Mouse (Mus musculus) gastrocnemius, postnatal 14 days (tissue): ENCODE results near the gene Tlr5. TPM values are rescaled to one million over a fixed set of nuclear protein-coding genes. Genes with fewer than 3 reads are reported as not detected.
A peak's percentile ranks its signal among the peaks of the same experiment; 100 is the strongest.

ENCODE experiments used
- DNase-seq: peaks from one replicate; pipeline ENCODE4 v3.0.0; 2021; ENCODE audit warnings: mixed read lengths
- intact Hi-C: fragments of 180-260 bp; cut with DNase I; formaldehyde crosslinking; loops from one replicate; pipeline ENCODE4 v1.15.1; 2025; ENCODE audit warnings: low total_unique reads
- total RNA-seq, 2 experiments: library from RNA; stranded (reverse); gene quantifications; 2 replicates each; pipeline ENCODE4 v1.2.3; 2021

The Tlr5 gene
- total RNA-seq, 2 experiments from 2014 or later: 2.0 to 2.1 TPM

DNA sequence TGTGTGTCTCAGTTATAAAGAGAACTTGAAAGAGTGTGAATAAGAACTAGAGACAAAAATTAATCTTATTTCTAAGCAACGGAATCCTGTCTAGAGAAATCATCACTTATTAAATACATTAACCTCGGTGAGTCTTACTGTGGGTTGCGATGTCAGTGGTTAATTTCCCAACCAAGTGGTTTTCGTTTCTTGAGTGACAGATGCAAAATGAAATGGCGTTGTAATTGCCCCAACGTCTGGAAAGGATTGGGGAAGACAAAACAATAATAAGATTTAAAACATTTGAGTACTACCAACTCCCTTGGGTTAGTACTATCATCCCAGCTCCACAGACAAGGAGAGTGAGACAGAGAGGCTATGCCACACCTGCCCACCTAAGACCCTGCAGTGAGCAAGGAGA is 9.0 kb upstream of the Tlr5 start:
- no peak for DNase-seq
- intact Hi-C loops: loop anchor here (10.0 kb wide), 1 partner anchor 391 kb away; no protein-coding TSS in a partner anchor

DNA sequence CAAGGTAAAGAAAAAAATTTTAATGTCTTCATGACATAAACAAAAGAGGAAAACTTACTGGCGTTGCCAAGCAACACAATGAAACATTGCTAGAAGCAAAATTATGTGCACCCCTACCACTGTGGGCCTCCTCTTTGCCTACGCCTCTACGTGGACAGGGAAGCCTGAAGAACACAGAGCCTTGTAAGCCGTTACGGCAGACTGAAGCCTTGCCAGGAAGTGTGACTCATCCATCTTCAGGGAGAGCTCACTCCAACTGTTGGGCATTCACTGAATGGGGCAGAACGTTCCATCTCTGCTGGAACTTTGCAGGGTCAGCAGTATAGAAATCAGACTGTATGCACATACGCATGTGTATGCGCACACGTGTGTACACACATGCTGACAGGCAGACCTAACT is 3.3 kb upstream of the Tlr5 start:
- DNase-seq: peak; percentile 69
- intact Hi-C loops: no loop called here

DNA sequence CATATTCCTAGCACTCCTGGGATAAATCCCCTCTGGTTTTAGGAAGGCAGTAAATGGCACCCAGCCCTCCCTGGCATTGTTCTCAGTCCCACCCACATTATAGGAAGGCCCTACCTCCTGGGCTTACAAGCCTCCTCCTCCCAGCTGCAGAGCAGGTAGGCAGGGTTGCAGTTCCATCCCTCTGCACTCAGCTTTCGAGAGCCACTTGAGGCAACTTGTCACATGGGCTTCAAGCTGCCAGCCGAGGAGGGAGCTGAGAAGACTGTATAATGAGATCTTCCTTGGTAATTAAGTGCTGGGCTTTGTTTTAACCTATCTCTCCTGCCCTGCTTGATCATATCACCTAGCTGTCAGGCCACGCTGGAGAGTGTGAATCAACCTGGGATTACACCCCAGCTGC is 1.4 kb upstream of the Tlr5 start:
- intact Hi-C loops: no loop called here
- DNase-seq: no peak

DNA sequence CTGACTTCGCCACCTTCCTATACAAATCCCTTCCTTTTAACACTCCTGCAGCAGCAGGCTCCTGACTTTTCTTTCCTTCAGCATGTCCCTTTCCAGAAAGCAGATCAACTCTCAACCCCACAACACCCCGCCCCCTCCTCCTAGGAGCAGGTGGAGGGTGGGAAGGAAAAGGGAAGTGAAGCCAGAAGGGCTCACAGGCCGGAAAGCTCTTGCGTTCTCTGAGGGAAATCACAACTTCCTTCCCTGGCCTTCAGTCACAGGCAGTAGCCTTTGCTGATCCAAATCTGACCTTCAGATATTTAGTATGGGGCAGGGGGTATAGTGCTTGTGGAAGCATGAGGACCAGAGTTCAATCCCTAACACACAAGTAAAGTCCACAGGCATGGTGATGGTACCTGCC is 921 bp upstream of the Tlr5 start:
- intact Hi-C loops: no loop called here
- DNase-seq: no peak

DNA sequence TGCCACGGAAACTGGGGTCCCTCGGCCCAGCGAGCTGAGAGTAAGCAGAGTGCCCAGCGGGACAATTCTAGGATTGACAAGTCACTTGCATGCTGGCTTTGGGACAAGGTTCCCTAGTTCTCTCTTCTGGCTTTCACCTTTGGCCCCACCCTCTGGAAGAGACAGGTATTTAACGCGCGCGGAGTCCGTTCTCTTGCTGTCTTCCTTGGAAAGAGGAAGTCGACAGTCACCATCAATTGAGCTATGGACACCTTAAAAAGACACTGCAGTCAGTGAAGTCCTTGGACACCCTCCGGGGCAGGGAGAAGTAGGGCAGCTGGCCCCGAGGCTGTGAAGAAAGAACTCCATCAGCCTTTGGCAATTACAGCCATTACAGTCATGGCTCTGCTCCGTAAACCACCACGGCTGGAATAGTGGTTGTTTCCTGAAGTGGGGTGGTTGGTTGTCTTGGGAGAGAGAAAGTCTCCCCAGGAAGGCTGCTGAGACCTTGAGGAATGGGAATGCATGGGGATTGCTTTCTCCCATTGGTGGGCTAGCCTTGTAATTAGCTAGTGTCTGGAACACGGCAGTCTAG is 546 bp downstream of the Tlr5 start:
- no peak for DNase-seq
- intact Hi-C loops: no loop called here

DNA sequence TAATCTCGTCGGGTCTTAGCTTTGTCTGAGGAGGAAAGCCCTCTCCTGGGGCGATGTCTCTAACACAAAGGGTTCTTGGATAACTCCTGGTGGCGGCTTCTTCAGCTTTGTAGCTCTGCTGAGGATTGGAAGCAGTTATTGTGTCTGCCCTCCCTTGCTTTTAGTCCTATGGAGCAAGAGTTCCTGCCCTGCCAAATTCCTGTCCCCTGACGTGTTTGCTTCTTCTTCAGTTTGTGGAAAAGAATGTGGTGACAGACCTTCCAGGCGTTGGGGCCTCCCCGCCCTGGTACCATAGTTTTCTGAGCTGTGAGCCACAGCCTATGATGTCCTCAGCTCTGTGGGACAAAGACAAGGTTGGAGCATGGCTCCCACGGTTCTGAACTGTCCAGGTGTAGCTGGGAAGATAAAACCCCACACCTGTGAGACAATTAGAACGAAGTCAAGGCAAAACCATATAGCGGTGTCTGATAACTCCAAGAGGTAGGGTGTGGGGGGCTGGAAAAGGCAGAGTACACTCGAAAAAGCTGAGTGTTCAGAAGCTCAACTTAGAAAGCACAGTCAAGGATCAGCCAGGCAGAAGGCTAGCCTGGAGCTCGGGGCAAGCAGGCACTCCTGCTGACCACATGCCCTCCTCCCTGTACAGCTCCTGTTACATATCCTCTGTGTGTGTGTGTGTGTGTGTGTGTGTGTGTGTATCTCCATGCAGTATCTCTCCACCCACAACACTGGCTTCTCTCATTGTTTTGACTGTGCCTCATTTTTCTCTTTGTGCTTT is 1.8 kb downstream of the Tlr5 start:
- no peak for DNase-seq
- intact Hi-C loops: no loop called here

DNA sequence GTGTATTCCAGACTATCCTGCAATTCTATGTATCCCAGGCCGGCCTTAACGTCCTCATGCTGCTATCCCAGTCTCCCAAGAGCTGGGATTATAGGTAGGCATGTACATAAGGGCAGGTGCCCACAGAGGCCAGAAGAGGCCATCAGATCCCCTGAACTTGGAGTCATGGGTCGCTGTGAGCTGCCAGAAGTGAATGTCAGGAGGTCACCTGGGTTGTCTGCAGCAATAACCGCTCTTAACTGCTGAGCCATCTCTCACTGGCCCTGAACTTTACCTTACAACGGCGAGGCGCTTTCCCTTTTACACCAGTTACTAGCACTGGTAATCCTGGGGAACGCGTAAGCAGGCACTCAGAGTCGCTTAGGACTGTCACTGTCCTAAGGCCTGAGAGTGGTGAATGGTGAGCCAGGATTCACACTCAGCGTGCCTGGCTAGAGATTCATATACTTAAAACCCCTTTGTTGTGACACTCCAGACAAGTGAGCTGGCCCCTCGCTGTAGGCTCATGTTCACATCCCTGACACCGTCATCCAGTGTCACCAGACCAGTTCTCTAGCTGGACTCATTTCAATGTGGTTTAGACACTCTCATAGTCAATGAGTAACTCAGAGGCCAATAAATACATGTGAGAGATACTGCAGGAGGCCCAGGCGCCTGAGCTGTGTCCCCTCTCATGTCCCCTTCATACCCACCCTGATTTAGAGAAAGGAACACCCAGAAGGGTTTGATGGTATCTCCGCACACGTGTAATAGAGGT is 2.6 kb downstream of the Tlr5 start:
- intact Hi-C loops: no loop called here
- no peak for DNase-seq

DNA sequence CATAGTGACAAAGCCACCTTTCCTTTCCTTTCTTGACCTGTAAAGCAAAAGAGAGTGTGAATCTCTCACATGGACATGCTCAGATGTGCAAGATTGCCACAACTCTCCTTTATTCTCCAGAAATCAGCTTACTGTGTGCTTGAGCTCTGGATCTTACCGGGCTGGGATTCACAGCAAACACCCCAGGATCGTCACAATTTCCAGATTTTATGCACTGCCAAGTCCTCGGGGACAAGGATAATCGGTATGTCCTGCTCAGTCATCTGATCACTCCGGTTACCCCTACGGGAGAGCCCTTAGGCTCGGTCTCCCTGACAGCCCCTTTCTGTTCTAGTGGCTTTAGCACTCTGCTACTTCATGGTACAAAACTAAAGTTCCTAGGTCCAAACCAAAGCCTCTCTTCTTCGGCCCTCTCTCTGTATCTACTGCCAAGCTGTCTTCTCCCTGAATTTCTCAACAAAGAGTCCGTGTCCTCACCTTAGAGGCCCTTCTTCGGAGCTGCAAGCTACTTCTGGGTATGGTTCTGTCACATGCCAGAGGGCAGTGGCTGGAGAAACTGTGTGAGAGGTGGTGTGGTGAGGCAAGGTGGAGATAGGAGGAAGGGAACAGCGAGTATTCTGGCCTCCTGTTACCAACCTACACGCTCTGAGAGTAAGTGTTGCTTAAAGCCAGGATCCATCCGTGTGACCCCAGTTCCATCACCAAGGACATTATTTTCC is 3.4 kb downstream of the Tlr5 start:
- intact Hi-C loops: no loop called here
- DNase-seq: no peak

DNA sequence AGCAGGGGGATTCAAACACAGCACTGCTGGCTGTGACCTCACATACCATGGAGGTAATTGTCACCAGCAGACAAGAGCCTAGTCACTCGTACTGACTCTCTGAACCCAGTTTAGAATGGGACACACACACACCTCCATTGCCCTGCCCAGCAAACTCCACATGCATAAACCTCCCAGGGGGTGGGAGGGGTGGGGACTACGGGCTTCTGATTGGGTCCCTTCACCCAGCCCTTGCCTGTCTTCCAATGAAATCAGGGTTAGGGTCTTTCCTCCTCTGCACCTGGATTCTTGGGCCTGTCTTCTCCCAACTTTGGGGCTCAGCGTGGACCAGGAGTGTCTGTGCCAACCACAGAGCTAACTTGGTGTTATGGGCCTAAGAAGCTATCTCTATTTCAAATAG is 4.2 kb downstream of the Tlr5 start:
- DNase-seq: no peak
- intact Hi-C loops: no loop called here

DNA sequence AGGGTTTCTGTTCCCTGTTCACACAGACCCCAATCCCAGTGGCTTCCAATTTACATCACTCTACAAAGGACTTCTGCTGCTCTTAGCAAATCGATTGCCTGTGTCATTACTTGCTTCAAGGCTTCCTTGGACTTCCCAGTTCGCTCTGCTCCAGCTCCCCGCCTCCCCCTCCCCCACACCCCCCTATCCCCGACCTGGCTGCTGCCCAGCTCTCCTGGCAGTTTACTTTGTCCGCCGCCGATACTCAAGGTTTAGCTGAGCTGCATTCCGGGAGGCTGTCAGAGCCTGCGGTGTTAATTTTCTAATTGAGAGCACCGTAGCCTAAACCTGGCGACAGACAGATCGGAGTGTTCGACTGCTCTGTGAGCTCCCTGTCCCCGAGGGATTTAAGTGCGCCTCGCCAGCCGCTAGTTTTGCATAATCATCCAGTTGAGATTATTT is 4.7 kb downstream of the Tlr5 start:
- DNase-seq: peak; percentile 36
- intact Hi-C loops: no loop called here

DNA sequence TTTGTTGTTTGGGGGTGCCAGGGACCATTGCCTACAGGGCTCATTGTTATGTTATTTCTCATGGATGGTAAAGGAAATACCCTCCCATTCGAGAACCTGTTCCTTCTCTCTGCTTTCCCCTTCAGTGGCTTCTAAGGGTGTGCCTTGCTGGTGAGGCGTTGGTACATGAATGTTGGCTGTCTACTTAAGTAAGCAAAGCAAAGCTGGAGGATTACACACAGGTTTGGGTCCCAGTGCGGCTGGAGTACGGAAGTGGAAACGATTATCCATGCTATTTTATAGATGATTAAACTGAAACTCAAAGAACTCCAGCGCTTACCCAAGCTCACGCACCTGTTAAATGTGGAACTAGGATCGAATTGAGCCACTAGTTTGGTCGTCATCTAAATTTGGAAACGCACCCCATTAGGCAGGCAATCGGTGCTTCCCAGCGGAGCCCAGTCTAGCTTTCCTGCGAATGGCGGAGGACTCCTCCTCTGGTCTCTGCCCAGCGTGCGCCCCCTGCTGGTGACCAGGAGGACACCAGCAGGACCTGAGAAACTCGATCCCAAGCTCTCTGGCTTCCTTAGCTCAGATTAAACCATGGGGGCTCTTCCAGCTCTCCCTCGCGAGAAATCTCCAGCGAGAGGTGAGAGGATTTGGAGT is 5.3 kb downstream of the Tlr5 start:
- DNase-seq: peak; percentile 89

DNA sequence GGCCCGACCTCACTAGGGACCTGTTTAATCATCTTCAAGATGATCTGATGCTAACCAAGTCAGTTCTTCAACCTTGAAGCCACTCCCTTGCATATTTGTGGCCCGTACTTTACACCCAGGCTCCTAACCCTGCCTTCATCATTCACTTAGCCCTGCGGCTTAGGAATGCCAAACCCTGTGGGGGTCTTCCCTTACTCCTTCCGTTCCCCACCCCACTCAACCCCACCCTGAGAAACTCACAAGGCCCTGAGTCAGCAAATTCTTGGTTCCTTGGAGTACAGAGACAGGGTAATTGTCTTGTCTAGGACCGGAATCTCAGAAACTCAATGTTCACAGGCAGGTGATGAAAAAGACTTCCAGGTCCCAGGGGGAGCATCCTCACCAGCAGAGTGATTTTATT is 6.5 kb downstream of the Tlr5 start:
- intact Hi-C loops: no loop called here
- no peak for DNase-seq

More for the DNA sequence above, 5.3 kb downstream of the Tlr5 start:
- intact Hi-C loops: no loop called here

DNA sequence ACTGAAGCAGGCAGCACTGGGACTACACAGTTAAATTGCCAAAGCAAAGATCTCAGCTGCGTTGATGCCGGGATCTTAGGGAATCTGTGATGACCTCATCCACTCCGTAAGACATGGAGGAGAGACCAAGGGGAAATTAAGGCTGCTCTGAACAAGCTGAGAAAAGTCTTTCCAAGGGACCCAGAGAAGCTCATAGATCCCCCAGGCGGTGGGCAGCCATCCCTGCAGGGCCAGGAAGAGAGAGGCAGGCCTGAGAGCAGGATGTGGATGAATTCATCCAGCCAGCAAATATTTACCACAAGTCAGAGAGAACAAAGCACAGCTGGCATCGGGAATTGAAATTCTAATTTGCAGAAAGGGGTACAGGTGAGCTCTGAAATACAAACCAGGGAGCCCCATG is 8.7 kb downstream of the Tlr5 start:
- intact Hi-C loops: no loop called here
- DNase-seq: no peak

DNA sequence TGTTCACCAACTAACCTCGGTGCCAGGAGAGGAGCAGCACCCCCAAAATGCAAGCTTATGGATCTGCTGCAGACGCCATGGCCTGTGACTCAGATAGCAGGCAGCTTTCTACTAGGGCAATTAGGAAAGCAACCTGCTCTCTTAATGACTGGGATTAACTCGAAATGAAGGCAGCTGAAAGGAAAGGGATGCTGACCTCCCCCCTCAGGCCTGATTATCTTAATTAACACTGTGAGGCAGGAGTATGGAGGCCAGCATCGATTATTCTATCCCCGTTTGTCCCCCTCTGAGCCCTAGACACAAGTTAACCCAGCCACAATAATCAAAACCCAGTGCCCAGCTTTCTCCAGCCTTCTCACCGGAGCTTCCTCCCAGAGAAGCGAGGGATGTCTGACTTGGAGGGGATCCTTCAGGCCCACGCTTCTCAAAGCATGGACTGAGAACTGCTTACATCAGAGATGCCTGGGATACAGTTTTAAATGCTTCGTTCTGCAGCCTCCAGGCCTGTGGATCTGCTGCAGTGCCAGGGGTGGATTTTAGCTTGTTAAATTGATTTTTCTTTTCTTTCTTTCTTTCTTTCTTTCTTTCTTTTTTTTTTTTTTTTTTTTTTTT is 10.4 kb downstream of the Tlr5 start:
- DNase-seq: no peak

DNA sequence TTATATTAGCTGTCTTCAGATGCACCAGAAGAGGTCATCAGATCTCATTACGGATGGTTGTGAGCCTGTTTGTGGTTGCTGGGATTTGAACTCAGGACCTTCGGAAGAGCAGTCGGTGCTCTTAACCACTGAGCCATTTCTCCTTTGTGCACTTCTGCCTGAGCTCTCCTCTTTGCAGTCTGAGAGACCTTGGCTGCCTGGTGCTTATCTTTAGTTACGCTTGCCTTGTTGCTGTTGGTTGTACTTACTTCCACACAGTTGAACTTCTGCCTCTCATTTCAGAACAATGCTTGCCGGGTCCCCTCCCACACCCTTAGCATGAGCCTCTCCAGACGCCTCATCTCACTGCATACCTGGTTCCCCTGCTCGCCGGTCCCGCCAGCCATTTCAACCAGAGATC is 14.1 kb downstream of the Tlr5 start:
- intact Hi-C loops: no loop called here
- DNase-seq: no peak

More for the DNA sequence above, 10.4 kb downstream of the Tlr5 start:
- intact Hi-C loops: no loop called here

DNA sequence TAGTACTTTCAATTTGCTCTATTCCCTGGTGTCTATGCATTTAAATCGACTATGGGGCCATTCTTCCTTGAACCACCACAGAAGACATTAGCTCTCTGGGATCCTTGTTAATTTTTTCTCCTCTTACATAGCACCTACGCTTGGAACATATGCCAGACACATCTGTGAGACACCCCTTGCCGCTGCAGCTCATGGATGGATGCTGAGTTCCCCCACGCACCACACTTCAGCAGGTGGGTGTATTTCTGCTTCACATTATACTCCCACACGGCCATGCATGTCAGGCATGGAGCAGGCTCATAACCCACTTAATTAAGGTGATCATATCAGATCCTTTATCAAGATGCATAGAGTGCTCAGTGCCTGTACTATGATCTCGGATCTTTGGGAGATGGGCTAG is 17.7 kb downstream of the Tlr5 start:
- intact Hi-C loops: no loop called here
- no peak for DNase-seq

DNA sequence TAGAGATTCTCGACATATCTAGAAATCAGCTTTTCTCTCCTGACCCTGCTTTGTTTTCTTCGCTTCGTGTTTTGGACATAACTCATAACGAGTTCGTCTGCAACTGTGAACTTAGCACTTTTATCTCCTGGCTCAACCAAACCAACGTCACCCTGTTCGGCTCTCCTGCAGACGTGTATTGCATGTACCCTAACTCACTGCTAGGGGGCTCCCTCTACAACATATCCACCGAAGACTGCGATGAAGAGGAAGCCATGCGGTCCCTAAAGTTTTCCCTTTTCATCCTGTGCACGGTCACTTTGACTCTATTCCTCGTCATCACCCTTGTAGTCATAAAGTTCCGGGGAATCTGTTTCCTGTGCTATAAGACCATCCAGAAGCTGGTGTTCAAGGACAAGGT is 20.2 kb downstream of the Tlr5 start:
- no peak for DNase-seq
- intact Hi-C loops: no loop called here

DNA sequence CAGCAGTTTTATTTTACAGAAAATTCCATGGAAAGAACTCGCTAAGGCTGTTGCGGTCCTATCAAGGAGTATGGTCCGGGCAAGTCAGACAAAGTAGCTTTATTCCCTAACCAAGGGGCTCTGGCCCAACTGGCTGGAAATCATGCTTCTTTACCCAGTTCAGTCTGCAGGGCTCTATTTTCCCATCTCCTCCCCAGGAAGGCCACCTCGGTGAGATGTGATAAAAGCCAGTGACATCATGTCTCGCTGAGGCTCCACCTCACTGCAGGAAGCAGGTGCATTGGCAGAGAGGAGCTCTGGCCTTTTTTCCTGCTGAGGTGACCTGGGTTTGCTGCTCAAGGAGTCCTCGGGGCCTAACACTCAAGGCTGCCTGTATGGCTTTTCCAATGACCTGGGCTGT is 26.1 kb downstream of the Tlr5 start:
- no peak for DNase-seq
- intact Hi-C loops: no loop called here

DNA sequence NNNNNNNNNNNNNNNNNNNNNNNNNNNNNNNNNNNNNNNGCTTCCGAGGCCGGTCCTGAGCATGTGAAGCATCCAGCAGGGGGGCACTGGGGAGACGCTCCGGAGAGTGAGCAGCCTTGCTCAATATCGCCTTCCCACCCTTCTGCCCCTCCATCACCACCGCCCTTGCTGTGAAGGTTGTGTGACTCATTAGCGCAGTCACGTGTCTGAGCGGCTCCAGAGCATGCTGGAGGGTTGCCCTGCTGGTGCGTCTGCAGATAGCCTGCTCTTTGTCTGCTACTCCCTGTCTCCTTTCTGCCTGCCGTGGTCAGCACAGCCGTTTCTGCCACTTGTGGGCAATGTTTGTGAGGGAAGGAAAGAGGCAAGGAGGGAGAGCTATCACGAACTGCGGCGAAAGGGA is 28.4 kb downstream of the Tlr5 start:
- intact Hi-C loops: no loop called here
- DNase-seq: peak; percentile 92
